Mouse (Mus musculus) bone marrow, adult 2 months (tissue): ENCODE data around the gene Gabrb1.

Experiments used
- CTCF ChIP-seq: fragments of 200-500 bp; IDR thresholded peaks from 2 replicates; pipeline ENCODE4 v1.5.1; 2011; ENCODE audit warnings: low read length, control low read depth; ENCODE audit not compliant: control insufficient read depth, insufficient read depth
- POLR2A ChIP-seq: fragments of 200-500 bp; IDR thresholded peaks from 2 replicates; pipeline ENCODE4 v1.6.1; 2011; ENCODE audit warnings: low read depth, mild to moderate bottlenecking, control low read depth, low read length, borderline replicate concordance; ENCODE audit not compliant: control insufficient read depth

- TF ChIP-seq POLR2A (no peak), CTCF (no peak)
These were observed 379.0 kb downstream of the Gabrb1 start for GRCm38 (mm10) chr5:72036954-72037353.
